Mouse (Mus musculus): ENCODE results near the gene Wdr27.

Gene Wdr27

DNA sequence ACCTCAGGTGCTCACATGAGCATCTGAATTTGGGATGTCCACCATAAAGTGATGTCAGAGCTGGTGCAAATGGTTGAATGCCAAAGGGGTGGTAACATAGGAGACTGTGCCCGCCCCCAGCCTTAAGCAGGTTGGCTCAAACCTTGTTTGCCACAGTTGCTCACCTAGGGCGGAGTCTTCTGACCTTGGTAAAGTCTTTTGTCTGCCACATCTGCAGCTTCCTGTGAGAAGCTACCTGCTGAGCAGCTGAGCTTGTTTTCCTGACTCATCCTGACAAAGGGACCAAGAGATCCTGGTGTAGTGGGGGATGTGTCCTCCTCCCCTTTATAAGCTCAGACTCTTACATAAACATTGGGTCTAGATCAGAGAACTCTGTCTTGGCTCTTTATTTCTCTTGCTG lies 125.0 kb downstream of the Wdr27 start:
- no peak for DNase-seq

DNA sequence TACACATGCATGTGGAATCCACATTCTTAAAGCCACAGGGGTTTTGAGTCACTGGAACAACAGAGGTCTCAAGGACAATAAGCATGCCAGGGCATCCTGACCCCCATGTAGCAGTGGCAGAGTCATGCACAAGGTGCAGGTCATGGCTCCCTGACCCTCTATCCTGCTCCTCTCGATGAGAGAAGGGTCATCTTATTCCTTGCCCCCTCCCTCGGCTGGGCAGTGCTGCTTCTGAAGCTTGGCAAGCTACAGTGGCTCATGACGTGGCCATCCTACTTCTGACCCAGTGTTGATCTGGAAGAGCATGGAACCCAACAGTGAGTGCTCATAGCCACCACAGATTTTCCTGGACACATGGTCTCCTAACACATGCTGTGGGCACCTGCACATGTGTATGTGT lies 126.9 kb downstream of the Wdr27 start:
- DNase-seq = no peak

DNA sequence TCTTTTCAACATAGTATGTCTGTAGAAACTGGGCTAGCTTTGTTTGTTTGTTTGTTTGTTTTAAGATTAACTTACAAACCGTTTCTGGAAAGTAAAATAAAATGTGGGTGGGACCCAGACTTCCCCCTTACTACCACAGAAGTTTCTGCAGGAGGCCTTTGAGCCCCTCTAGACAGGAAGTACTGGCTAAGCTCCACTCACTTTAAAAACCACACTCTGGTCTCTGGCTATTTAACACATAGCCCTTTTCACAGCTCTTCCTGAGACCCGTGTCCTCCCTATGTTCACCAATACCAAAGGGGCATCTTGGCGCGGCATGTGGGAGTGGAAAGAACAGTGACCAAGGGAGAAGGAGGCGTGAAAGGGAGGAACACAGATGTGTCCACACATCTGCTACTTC lies 127.7 kb downstream of the Wdr27 start:
- no peak for DNase-seq

DNA sequence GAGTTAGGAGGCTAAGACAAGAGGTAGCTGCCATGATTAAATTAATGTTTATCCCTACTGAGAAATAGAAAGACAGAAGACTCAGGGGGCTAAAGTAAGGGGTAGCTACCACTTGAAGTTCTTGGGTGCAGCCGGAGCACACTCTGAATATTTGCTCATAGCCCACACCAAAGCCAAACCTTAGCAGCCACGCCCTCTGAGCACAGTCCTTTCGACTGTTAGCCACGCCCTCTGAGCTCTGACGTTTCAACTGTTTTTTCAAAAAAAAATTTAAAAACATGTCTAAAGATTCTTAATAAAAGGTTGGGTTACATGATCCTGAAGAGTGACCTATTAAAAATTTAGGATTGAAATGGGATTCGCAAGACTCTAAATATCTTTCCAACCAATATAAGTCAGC lies 130.3 kb downstream of the Wdr27 start:
- no peak for DNase-seq

DNA sequence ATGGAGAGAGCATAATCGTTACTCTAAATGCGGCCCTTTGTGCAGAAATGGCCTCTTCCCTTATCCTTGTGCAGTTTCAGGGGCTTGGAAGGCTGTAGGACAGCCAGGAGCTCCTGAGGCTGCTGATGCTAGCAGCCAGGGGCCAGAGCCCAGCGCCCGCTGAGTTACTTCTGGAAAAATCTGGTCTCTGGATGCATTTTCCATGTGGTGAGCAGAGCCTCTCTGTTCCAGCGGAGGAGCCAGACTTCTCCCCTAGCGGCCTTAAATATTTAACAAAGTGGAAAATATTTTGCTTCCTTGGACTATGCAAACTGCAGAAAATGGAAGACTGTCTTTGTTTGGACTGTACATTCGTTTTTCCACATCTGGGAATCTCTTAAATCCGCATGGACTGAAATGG lies 130.9 kb downstream of the Wdr27 start:
- DNase-seq = no peak

DNA sequence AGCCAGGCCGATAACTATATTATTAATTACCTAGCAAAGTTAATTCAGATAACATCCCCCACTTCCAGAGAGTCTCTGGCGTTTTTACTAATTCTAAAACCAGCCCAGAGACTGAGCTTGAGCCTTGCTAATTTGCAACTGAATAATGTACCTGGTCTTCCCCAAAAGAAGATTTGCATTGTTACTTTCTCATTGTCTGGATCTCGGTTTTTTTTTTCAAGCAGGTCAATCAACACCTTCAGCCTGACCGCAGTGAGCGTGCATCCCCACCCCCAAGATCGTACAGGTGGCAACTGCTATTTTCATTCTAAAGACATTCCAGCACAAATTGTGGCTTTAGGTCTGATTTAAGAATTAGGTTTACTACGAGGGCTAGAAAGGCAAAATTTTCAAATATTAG lies 136.2 kb downstream of the Wdr27 start:
- DNase-seq = no peak

DNA sequence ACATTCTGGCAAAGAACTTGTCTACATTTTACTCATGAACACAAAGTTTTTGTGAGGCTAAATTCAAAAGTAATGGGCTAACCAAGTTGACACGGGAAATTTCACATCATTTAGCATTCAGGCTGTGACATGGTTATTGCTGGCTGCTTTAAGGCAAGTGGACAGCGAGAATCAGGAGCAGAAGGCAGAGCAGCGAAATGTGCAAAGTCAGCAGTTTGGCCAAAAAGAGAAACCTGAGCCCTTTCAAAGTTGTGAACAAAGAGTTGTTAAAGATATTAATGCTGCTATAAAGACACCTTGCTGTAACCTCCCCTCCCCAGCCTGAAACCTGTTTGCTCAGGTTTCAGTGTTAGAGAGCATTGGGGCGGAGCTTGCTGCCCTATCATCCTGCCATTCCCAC lies 143.7 kb downstream of the Wdr27 start:
- DNase-seq = no peak

DNA sequence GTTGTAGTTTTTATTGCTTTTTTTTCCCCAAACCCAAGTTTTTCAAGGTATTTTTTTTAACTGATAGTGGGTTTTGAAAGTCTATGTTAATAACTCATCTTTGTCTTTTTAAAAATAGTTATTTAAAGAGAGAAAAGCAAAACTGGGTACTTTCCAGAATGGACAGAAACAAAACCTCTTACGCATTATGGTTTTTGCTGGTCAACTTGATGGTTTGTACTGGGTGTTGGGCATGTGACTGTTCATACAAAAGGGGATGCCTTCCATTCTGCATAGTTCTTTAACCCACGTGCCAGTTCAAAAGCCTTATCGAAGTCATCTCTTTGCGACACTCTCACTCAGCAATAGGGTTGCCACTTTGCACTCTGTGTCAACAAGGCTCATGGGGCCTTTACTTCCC lies 147.9 kb downstream of the Wdr27 start:
- DNase-seq = no peak

DNA sequence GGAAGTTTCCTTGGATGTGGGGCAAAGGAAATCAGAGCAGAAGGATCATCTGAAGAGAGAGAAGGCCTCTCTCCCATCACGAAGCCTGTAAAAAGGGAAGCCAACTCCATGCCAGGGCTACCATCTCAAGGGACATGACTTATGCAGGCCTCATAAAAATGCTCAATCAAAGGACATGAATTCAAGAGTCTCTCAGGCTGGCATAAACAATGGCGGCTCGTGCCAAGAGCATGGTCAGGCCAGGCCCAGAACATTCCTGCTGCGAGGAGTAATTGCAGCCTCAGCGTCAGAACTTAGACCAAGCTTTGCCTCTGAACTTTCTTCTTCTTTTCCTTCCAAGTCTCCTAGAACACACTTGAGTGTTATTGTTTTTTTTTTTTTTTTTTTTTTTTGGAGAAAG lies 163.6 kb downstream of the Wdr27 start:
- no peak for DNase-seq

DNA sequence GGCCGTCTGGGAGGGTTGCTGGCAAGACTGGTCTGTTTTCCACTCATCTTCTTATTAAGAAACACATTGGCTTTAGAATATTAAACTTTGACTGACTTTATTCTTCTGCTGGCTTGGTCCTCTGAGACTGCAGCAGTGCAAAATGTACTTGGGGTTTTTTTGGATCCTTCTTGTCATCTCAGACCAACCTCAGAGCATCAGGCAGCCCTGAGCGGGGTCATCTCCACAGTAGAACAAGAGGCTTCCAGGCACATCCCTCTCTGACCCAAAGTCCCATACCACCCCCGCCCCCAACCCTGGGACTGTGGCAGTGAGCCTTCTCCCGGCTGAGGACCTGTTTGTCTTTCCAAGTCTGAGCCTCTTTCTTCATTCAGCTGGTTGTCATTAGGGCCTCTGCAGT lies 171.6 kb downstream of the Wdr27 start:
- DNase-seq = no peak

DNA sequence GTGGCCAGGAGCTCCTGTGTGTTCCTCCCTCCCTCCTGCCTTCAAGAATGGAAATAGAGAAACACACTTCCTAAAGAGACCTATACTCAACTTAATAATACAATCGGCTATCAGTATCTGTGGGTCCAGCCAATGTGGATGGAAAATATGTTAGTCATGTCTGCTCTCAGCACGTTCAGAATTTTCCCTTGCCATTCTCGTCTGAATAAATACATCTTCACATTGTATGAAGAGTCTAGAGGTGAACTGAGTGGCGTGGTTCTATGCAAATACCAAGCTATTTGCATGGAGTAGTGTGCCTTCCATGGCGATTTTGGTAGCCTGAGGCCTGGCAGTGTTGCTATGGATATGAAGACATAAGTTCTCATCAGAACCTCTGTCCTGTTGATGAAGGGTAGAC lies 172.6 kb downstream of the Wdr27 start:
- DNase-seq = no peak

Measured in thymus, postnatal 36 days (tissue).